8 mouse cellular contexts compared by ENCODE assay signal in the genomic region with DNA sequence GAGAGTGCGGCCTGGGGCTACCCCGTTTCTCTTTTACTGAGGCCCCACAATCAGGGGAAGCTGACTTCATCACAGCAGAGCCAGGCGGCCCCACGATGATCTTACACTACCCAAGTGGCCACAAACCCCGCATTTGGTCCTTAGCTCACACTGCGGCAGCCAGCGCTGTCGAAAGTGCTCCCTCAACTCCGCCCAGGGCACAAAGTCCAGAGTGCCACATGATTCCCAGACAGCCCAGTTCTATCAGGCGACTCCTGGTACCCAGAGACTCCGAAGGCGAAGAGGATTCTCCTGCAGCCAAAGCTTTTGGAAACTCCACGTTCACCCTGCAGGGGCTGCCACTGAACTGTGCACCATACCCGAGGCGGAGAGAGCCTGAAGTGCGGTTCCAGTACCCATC. TPM values are rescaled to one million over a fixed set of nuclear protein-coding genes. Genes with fewer than 3 reads are reported as not detected.
DNase-seq lines count a peak whose midpoint lies in the region; ATAC-seq lines count a peak whose summit lies in the region.
"Had no signal": no experiment of that assay in that cellular context is flagged by ENCODE, and none has a peak within 500 bp of the region (broad histone marks: within the 10 kb centered on the region; RNA-seq: fewer than 3 reads in every experiment).

No protein-coding gene starts in this region.

- H3K27me3 ChIP-seq in embryonic facial prominence, embryonic 14.5 days (replicated peaks; ENCODE audit: control insufficient read depth, insufficient read depth, low read length): peaks cover 71% of the 10 kb centered on the region
- peaks cover 76% of the 10 kb centered on the region for H3K27me3 ChIP-seq in midbrain, embryonic 12.5 days

- no peak overlapping the region for H3K27ac ChIP-seq in embryonic facial prominence, embryonic 14.5 days (replicated peaks; ENCODE audit: low read depth, low read length)
- no peak overlapping the region for H3K27ac ChIP-seq in midbrain, embryonic 12.5 days (replicated peaks)

- no peak overlapping the region for H3K9ac ChIP-seq in embryonic facial prominence, embryonic 14.5 days (ENCODE audit: low read depth, low read length)
- H3K9ac ChIP-seq in midbrain, embryonic 12.5 days (replicated peaks): no peak overlapping the region

- peak overlapping the region; percentile 46 for H3K4me2 ChIP-seq in embryonic facial prominence, embryonic 14.5 days (ENCODE audit: low read depth, low read length)
- peak overlapping the region; percentile 43 for H3K4me2 ChIP-seq in midbrain, embryonic 12.5 days (replicated peaks)

- DNase-seq in ZHBTc4 (ENCODE audit: low read depth, low spot score): peak; percentile 18
- DNase-seq in embryonic facial prominence, embryonic 14.5 days (ENCODE audit: low spot score): no peak
- peak; percentile 48 for DNase-seq in kidney, adult 9 months
- no peak for DNase-seq in layer of hippocampus, adult 18-20 months (ENCODE audit: low spot score in 2 of 2)
- DNase-seq in urinary bladder, postnatal 25 days (ENCODE audit: low spot score): no peak
- no peak for DNase-seq in adrenal gland, postnatal 4 days (ENCODE audit: low spot score in 2 of 2)
- DNase-seq: thymus, adult 2 months had no signal

- H3K4me1 ChIP-seq in embryonic facial prominence, embryonic 14.5 days (ENCODE audit: control insufficient read depth, insufficient read depth, low read length): peaks cover 15% of the 10 kb centered on the region
- peaks cover 33% of the 10 kb centered on the region for H3K4me1 ChIP-seq in midbrain, embryonic 12.5 days

- no peaks in the 10 kb centered on the region for H3K9me3 ChIP-seq in embryonic facial prominence, embryonic 14.5 days (ENCODE audit: control insufficient read depth, low read length)
- no peaks in the 10 kb centered on the region for H3K9me3 ChIP-seq in midbrain, embryonic 12.5 days

- WGBS in embryonic facial prominence, embryonic 14.5 days: 14% methylated on average over 16 of the region's 16 CpGs
- 8% methylated on average over 16 of the region's 16 CpGs for WGBS in midbrain, embryonic 12.5 days

- H3K4me3 ChIP-seq in embryonic facial prominence, embryonic 14.5 days (ENCODE audit: low read depth, low read length): peak overlapping the region; percentile 23
- peak overlapping the region; percentile 18; the same call in 1 of the 2 replicates for H3K4me3 ChIP-seq in midbrain, embryonic 12.5 days

- ATAC-seq in embryonic facial prominence, embryonic 14.5 days (ENCODE audit: low read depth): no peak
- no peak for ATAC-seq in midbrain, embryonic 12.5 days (ENCODE audit: low FRiP score, low read depth)

- H3K36me3 ChIP-seq in embryonic facial prominence, embryonic 14.5 days (ENCODE audit: control insufficient read depth, insufficient read depth, low read length): no peaks in the 10 kb centered on the region
- no peaks in the 10 kb centered on the region for H3K36me3 ChIP-seq in midbrain, embryonic 12.5 days

RNA-seq across cellular contexts. Expression of a gene that starts 4.3 kb away (rescaled TPM):
- 0.37 and 0.40 TPM in 2 replicates for polyA plus RNA-seq in embryonic facial prominence, embryonic 14.5 days (2014; fragmentation: Nextera tagmentation; extraction: Ambion mirVana)
- polyA plus RNA-seq in midbrain, embryonic 12.5 days (2016; fragmentation: Nextera tagmentation; extraction: Ambion mirVana): 3.0 and 3.1 TPM in 2 replicates
- total RNA-seq in layer of hippocampus, adult 18-20 months (2021): under 1 TPM; 0.10 TPM
- total RNA-seq in adrenal gland, postnatal 4 days (2021): not detected

Comparison
In these comparisons a context has a peak if more than half of its experiments do, and no peak if none do; other contexts are left out.
1. DNase-seq: peak in ZHBTc4 (single experiment) and kidney, adult 9 months (single experiment); none in embryonic facial prominence, embryonic 14.5 days (single experiment), layer of hippocampus, adult 18-20 months (0 of 2), urinary bladder, postnatal 25 days (single experiment) and adrenal gland, postnatal 4 days (0 of 2).